Mouse (Mus musculus): Measurements from ENCODE around the gene Cmtm6.

Cmtm6 gene

DNA sequence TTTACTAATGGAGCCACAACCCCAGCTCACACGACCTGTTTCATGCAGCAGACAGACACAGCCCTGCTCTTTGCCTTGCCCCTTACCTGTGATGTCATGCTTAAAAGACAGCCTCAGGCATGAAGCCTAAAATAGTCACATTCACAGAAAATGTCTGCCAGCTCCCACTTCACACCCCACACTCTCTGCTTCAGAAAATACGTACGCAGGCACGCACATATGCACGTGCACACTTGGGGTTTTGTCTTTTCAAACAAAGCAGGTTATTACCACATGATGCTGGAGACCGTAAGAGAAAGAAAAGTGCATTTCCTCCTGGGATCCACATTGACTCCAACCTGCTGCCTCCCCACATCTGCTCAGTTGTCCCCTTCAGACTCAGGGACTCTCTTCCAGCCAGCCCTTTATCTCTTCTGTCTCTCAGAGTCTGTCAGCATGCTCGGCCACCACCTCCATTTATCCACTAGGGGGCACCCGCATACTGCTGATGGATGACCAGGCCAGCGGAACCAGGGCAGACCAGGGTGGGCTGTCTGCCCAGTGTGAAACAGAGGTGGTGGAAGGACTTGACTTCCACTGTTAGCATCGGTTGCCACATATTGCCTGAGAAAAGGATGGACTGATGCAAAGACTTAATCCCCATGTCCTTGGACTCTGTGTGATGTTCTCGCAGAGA lies 66.6 kb downstream of the Cmtm6 start:
- DNase-seq (ENCODE audit: inconsistent ontology term): peak; percentile 71

DNA sequence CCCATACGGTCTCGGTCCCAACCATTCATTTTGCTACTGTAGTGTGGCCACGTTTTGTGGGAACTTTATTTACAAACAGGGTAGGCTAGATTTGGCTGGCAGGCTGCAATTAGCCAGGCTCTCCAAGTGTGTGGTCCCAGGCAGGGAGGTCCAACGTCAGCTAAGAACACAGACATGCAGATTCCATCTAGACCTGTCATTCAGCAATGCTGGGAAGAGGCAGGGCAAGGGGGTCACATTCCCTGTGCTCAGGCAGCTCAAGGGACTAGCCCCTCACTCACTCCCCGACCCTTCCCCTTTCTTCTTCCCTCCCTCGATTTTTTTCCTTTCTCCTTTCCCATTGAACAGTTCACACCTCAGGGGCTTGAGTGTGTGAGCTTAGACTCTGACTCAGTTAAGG lies 67.9 kb downstream of the Cmtm6 start:
- DNase-seq (ENCODE audit: inconsistent ontology term): no peak
